Mouse (Mus musculus) CH12.LX (cell line): ENCODE results near the gene Anpep. TPM values are rescaled to one million over a fixed set of nuclear protein-coding genes. Genes with fewer than 3 reads are reported as not detected.

Source experiments
- DNase-seq: peaks from one replicate; pipeline ENCODE4 v3.0.0-alpha.2; 2013; ENCODE audit errors: extremely low read depth
- H3K27ac ChIP-seq: 2 replicates; pipeline ENCODE4 v1.5.1; 2012; ENCODE audit warnings: low read depth, mild to moderate bottlenecking, control low read depth, moderate library complexity; ENCODE audit not compliant: insufficient read depth
- H3K27me3 ChIP-seq: replicated peaks from 2 replicates; pipeline ENCODE3; 2012; ENCODE audit warnings: inconsistent platforms
- H3K36me3 ChIP-seq, 2 experiments: replicated peaks in 1 of 2; 2 replicates each; pipeline versions ENCODE3 to v1.6.1; 2012; ENCODE audit warnings: inconsistent platforms in 1 of 2, low read length in 1 of 2, mild to moderate bottlenecking in 1 of 2, mixed read lengths in 1 of 2, moderate library complexity in 1 of 2; ENCODE audit not compliant: control insufficient read depth in 1 of 2, insufficient read depth in 1 of 2
- H3K4me1 ChIP-seq, 2 experiments: 2 replicates each; pipeline ENCODE4 v1.6.1; 2012; ENCODE audit warnings: inconsistent platforms in 1 of 2, moderate library complexity in 1 of 2; ENCODE audit not compliant: insufficient read depth in 2 of 2, control insufficient read depth in 1 of 2
- H3K4me2 ChIP-seq: 2 replicates; pipeline ENCODE4 v1.6.1; 2012; ENCODE audit warnings: low read depth, mild to moderate bottlenecking, control low read depth; ENCODE audit not compliant: poor library complexity, insufficient read depth, severe bottlenecking
- H3K4me3 ChIP-seq, 3 experiments: fragments of 150-350 bp in 1 of 3; sonication (generic) in 1 of 3; replicated peaks in 1 of 3; 2 replicates each; pipeline versions ENCODE3 to v1.5.1; 2011 to 2012; ENCODE audit warnings: low read depth in 2 of 3, low read length in 2 of 3, mild to moderate bottlenecking in 2 of 3, moderate library complexity in 2 of 3, control low read depth in 1 of 3, improper control_type of control experiment in 1 of 3, inconsistent platforms in 1 of 3, mixed read lengths in 1 of 3; ENCODE audit not compliant: poor library complexity in 1 of 3
- H3K79me2 ChIP-seq: replicated peaks from 2 replicates; pipeline ENCODE4 v1.6.1; 2012; ENCODE audit warnings: mild to moderate bottlenecking, moderate library complexity; ENCODE audit not compliant: control insufficient read depth, poor library complexity, insufficient read depth, severe bottlenecking; ENCODE audit errors: extremely low read depth
- H3K9ac ChIP-seq: 2 replicates; pipeline ENCODE4 v1.6.1; 2012; ENCODE audit warnings: low read depth, mild to moderate bottlenecking, control low read depth, moderate library complexity; ENCODE audit not compliant: insufficient read depth
- H3K9me3 ChIP-seq: replicated peaks from 2 replicates; pipeline ENCODE3; 2012; ENCODE audit warnings: low read length, inconsistent platforms, mixed read lengths
- CHD1 ChIP-seq: IDR thresholded peaks from 2 replicates; pipeline ENCODE4 v1.6.1; 2012; ENCODE audit warnings: low read depth, low read length, improper control_type of control experiment, inconsistent platforms
- CTCF ChIP-seq, 2 experiments: IDR thresholded peaks in 1 of 2; conservative IDR thresholded peaks in 1 of 2; 2 replicates each; pipeline ENCODE4 v1.5.1; 2011 to 2012; ENCODE audit warnings: low read depth in 2 of 2, low read length in 2 of 2, improper control_type of control experiment in 1 of 2, inconsistent platforms in 1 of 2, mild to moderate bottlenecking in 1 of 2, moderate library complexity in 1 of 2
- E2F4 ChIP-seq: IDR thresholded peaks from 2 replicates; pipeline ENCODE4 v1.6.1; 2011; ENCODE audit warnings: low read depth, low read length, improper control_type of control experiment; ENCODE audit not compliant: insufficient replicate concordance
- EP300 ChIP-seq: IDR thresholded peaks from 2 replicates; pipeline ENCODE4 v1.6.1; 2011; ENCODE audit warnings: low read length, improper control_type of control experiment
- IRF4 ChIP-seq: IDR thresholded peaks from 2 replicates; pipeline ENCODE4 v1.6.1; 2014; ENCODE audit warnings: low read depth, mild to moderate bottlenecking, inconsistent platforms, low read length, improper control_type of control experiment
- JUN ChIP-seq: IDR thresholded peaks from 2 replicates; pipeline ENCODE4 v1.6.1; 2011; ENCODE audit warnings: low read depth, mild to moderate bottlenecking, low read length, improper control_type of control experiment, moderate library complexity; ENCODE audit not compliant: insufficient read depth
- KAT2A ChIP-seq: IDR thresholded peaks from 2 replicates; pipeline ENCODE4 v1.6.1; 2012; ENCODE audit warnings: low read length, improper control_type of control experiment, inconsistent platforms; ENCODE audit not compliant: insufficient replicate concordance
- MAFK ChIP-seq: IDR thresholded peaks from 2 replicates; pipeline ENCODE4 v1.6.1; 2011; ENCODE audit warnings: low read length, improper control_type of control experiment; ENCODE audit not compliant: insufficient replicate concordance
- MAX ChIP-seq: IDR thresholded peaks from 2 replicates; pipeline ENCODE4 v1.6.1; 2011; ENCODE audit warnings: low read length, improper control_type of control experiment
- MXI1 ChIP-seq: IDR thresholded peaks from 2 replicates; pipeline ENCODE4 v1.6.1; 2011; ENCODE audit warnings: mild to moderate bottlenecking, low read depth, low read length, improper control_type of control experiment
- PAX5 ChIP-seq: IDR thresholded peaks from 2 replicates; pipeline ENCODE4 v1.6.1; 2012; ENCODE audit warnings: low read length, inconsistent platforms, mixed read lengths
- POLR2A ChIP-seq: IDR thresholded peaks from 2 replicates; pipeline ENCODE4 v1.6.1; 2011; ENCODE audit warnings: low read depth, mild to moderate bottlenecking, improper control_type of control experiment, low read length
- POLR2AphosphoS2 ChIP-seq: IDR thresholded peaks from 2 replicates; pipeline ENCODE4 v1.6.1; 2011; ENCODE audit warnings: low read depth, low read length, improper control_type of control experiment
- RAD21 ChIP-seq: IDR thresholded peaks from 2 replicates; pipeline ENCODE4 v1.6.1; 2011; ENCODE audit warnings: low read depth, mild to moderate bottlenecking, low read length, improper control_type of control experiment, moderate library complexity
- RCOR1 ChIP-seq: conservative IDR thresholded peaks from 2 replicates; pipeline ENCODE4 v1.6.1; 2012; ENCODE audit warnings: low read depth, mild to moderate bottlenecking, inconsistent platforms, low read length, improper control_type of control experiment
- SMC3 ChIP-seq: IDR thresholded peaks from 2 replicates; pipeline ENCODE4 v1.6.1; 2011; ENCODE audit warnings: low read depth, low read length, improper control_type of control experiment
- TBP ChIP-seq: conservative IDR thresholded peaks from 2 replicates; pipeline ENCODE4 v1.6.1; 2011; ENCODE audit warnings: low read depth, low read length, improper control_type of control experiment
- USF1 ChIP-seq: IDR thresholded peaks from 2 replicates; pipeline ENCODE4 v1.6.1; 2014; ENCODE audit warnings: low read depth, mild to moderate bottlenecking, inconsistent platforms, low read length, improper control_type of control experiment
- USF2 ChIP-seq: conservative IDR thresholded peaks from 2 replicates; pipeline ENCODE4 v1.6.1; 2011; ENCODE audit warnings: low read depth, low read length, improper control_type of control experiment
- ZC3H11A ChIP-seq: IDR thresholded peaks from 2 replicates; pipeline ENCODE4 v1.6.1; 2012; ENCODE audit warnings: low read depth, mild to moderate bottlenecking, inconsistent platforms, low read length, improper control_type of control experiment
- ZKSCAN1 ChIP-seq: IDR thresholded peaks from 2 replicates; pipeline ENCODE4 v1.6.1; 2012; ENCODE audit warnings: low read depth, inconsistent platforms, low read length, improper control_type of control experiment, borderline replicate concordance
- ZMIZ1 ChIP-seq: IDR thresholded peaks from 2 replicates; pipeline ENCODE4 v1.6.1; 2012; ENCODE audit warnings: low read depth, mild to moderate bottlenecking, inconsistent platforms, low read length, improper control_type of control experiment
- dilution Hi-C: fragments of 300-500 bp; cut with MboI; formaldehyde crosslinking; loops from 2 replicates; pipeline ENCODE4 v1.14.3; 2020; ENCODE audit warnings: low sequenced_read_pairs; ENCODE audit not compliant: extremely low pct_unique_long_range_greater_than_20kb, extremely low pct_ligation_motif_present
- in situ Hi-C: fragments of 300-500 bp; cut with MboI; formaldehyde crosslinking; loops from 3 replicates; pipeline ENCODE4 v1.14.3; 2019; ENCODE audit warnings: low sequenced_read_pairs, low pct_ligation_motif_present, low pct_unique_long_range_greater_than_20kb, mixed read lengths
- polyA plus RNA-seq: library from polyadenylated mRNA; unstranded; fragments of >175 nt; gene quantifications from 2 replicates; pipeline ENCODE4 v1.2.1, GENCODE M21; 2012; ENCODE audit warnings: low read depth; ENCODE audit not compliant: insufficient read length
- total RNA-seq, 2 experiments: library from RNA; depleted of rRNA; stranded (reverse); fragments of 300-350 nt in 1 of 2; fragments of >200 nt in 1 of 2; gene quantifications; 2 replicates each; pipeline ENCODE4 v1.2.3; 2012 to 2014

Anpep gene
- total and polyA plus RNA-seq, 3 experiments = 0.25 to 0.60 TPM; not detected in 1

DNA sequence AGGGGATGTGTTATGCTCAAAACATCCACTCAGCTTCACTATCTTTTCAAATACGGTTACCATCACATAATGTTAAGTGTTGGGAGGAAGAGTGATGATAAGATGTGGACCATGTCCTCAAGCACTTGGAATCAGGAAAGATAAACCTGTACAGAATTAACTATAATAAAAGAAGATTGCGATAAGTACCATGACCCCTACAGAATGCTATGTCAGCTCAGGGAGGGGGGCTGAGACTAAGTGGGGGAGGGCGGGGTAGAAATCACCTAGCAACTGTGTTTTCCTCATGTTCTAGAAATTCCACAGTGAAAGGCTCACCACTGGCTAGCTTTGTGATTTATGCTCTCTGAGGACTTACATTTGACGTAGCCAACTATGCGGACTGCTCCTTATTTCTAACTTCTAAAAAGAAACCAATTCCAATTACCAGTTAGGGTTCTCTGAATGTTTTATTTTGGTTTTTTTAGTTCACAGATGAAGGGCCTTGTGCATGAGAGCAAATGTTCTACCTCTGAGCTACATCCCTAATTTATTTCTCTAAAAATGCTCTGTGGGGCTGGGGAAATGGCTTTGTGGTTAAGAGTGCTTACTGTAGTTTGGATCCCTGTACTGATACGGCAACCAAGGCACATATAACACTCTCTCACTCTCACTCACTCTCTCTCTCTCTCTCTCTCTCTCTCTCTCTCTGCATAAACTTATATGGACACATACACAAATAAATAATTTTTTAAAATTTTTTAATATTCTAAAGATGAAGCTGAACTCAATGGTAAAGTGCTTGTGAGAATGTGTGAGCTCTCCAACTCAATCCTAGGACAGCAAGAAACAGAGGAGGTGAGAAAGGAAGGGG lies 31.9 kb upstream of the Anpep start:
- Histone ChIP-seq H3K4me1 (no peaks in the 10 kb centered on the region), H3K4me3 (no peak overlapping the region), H3K9me3 (no peaks in the 10 kb centered on the region), H3K27me3 (no peaks in the 10 kb centered on the region), H3K27ac (no peak overlapping the region), H3K79me2 (no peaks in the 10 kb centered on the region), H3K36me3 (peaks cover 48 to 91% of the 10 kb centered on the region in 2 experiments), H3K9ac (no peak overlapping the region), H3K4me2 (no peak overlapping the region)
- dilution Hi-C loops (no loop called here), in situ Hi-C loops (no loop called here)
- no peak for DNase-seq
- TF ChIP-seq E2F4 (no peak), JUN (no peak), CTCF (conservative IDR thresholded peaks at IDR 0.05 in 1 of 2, IDR thresholded peaks at IDR 0.05 in 1 of 2; ENCODE audit: low read depth in 2 of 2, low read length in 2 of 2) (no peak), EP300 (no peak), POLR2AphosphoS2 (no peak), MAX (no peak), MAFK (no peak), USF2 (no peak), ZC3H11A (no peak), ZMIZ1 (no peak), CHD1 (no peak), IRF4 (no peak), MXI1 (no peak), KAT2A (no peak), RCOR1 (no peak)

DNA sequence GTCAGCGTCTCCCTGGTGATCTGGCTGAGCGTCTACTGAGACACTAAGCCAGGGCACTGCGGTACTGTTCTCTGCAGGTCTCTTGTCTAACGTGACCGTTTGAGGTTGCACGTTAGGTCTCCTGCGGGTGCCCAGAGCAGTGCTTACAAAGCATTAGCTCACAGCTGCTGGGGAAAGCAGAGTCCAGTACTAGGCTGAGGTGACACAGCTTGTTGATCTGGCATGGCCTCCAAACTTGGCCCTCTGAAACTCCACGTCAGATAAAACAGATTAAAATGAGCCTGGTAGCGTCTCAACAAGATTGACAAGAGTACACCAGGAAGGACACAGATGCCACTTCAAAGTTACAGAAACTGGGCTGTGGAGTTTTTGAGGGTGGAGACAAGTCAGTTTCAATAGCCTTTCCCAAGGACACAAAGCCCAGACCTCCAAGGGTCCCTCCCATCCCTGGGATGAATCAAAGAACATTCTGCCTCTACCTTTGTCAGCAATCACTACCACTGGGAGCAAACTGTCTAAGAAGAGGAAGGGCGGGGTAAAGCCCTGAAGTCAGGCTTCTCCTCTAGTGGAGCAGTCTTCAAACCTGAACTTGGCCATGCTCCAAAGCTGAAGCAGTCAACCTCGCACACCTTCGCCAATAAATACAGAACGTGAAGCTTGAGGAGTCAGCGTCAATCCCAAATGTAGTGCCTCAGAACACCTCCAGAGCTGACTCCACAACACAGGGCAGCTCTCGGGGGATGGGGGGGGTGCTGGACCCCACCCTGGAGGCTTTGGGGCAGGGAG lies 29.8 kb upstream of the Anpep start:
- Histone ChIP-seq H3K9ac (no peak overlapping the region), H3K27ac (no peak overlapping the region), H3K4me1 (no peaks in the 10 kb centered on the region), H3K9me3 (no peaks in the 10 kb centered on the region), H3K27me3 (no peaks in the 10 kb centered on the region), H3K36me3 (peaks cover 36 to 87% of the 10 kb centered on the region in 2 experiments), H3K79me2 (no peaks in the 10 kb centered on the region), H3K4me3 (no peak overlapping the region), H3K4me2 (no peak overlapping the region)
- TF ChIP-seq MXI1 (no peak), KAT2A (no peak), SMC3 (no peak), PAX5 (no peak), USF1 (no peak), RAD21 (no peak), TBP (no peak), USF2 (no peak), EP300 (no peak), E2F4 (no peak), MAX (no peak), ZKSCAN1 (no peak), POLR2A (no peak), JUN (no peak)
- in situ Hi-C loops (no loop called here), dilution Hi-C loops (no loop called here)
- no peak for DNase-seq
